ENCODE assay signal across 10 mouse cellular contexts in genomic region chr4:139598356-139598755, GRCm38 (mm10). TPM values are rescaled to one million over a fixed set of nuclear protein-coding genes. Genes with fewer than 3 reads are reported as not detected.
A peak's percentile ranks its signal among the peaks of the same experiment; 100 is the strongest.
DNase-seq lines count a peak whose midpoint lies in the region; ATAC-seq and TF ChIP-seq lines count a peak whose summit lies in the region.
"Had no signal": no experiment of that assay in that cellular context is flagged by ENCODE, and none has a peak within 500 bp of the region (broad histone marks: within the 10 kb centered on the region; RNA-seq: fewer than 3 reads in every experiment).

No protein-coding gene starts in this region.

- no peaks in the 10 kb centered on the region for H3K27me3 ChIP-seq in forebrain, embryonic 13.5 days
- no peaks in the 10 kb centered on the region for H3K27me3 ChIP-seq in limb, embryonic 12.5 days

- 29% methylated on average over 13 of the region's 13 CpGs for WGBS in forebrain, embryonic 13.5 days
- WGBS in limb, embryonic 12.5 days = 24% methylated on average over 13 of the region's 13 CpGs
- 31% methylated on average over 13 of the region's 13 CpGs for WGBS in olfactory bulb, adult 2 months

- TF ChIP-seq POLR2A in olfactory bulb, adult 2 months (IDR thresholded peaks at IDR 0.05; ENCODE audit: insufficient read depth, low read depth, low read length) = no peak

- DNase-seq in lung, postnatal 10 days = peak; percentile 21
- no peak for DNase-seq in lung, postnatal 14 days
- no peak for DNase-seq in left cerebral cortex, adult 11 months (ENCODE audit: low spot score)
- DNase-seq in ovary, postnatal 14 days (ENCODE audit: low spot score) = no peak
- DNase-seq in left cerebral cortex, adult 8-10 months (ENCODE audit: low spot score in 2 of 2) = no peak

- H3K27ac ChIP-seq in forebrain, embryonic 13.5 days = peak overlapping the region; percentile 69; the same call in 1 of the 2 replicates
- peak overlapping the region; percentile 95 for H3K27ac ChIP-seq in limb, embryonic 12.5 days
- H3K27ac ChIP-seq in olfactory bulb, adult 2 months (ENCODE audit: insufficient read depth, low read depth, low read length) = peak overlapping the region; percentile 41; the same call in 1 of the 2 replicates

- no peaks in the 10 kb centered on the region for H3K36me3 ChIP-seq in forebrain, embryonic 13.5 days (ENCODE audit: poor library complexity, severe bottlenecking)
- H3K36me3 ChIP-seq in limb, embryonic 12.5 days = no peaks in the 10 kb centered on the region

- H3K4me3 ChIP-seq in forebrain, embryonic 13.5 days = no peak overlapping the region
- H3K4me3 ChIP-seq in limb, embryonic 12.5 days (replicated peaks) = 0 out of 2 replicates have a peak overlapping the region, but pooled peaks have one; percentile 18
- no peak overlapping the region for H3K4me3 ChIP-seq in olfactory bulb, adult 2 months (ENCODE audit: insufficient read depth, low read depth, low read length)

- H3K9me3 ChIP-seq in forebrain, embryonic 13.5 days (replicated peaks) = no peaks in the 10 kb centered on the region
- no peaks in the 10 kb centered on the region for H3K9me3 ChIP-seq in limb, embryonic 12.5 days

- H3K4me1 ChIP-seq in forebrain, embryonic 13.5 days = peaks cover 42% of the 10 kb centered on the region
- peaks cover 88% of the 10 kb centered on the region for H3K4me1 ChIP-seq in limb, embryonic 12.5 days (replicated peaks)
- H3K4me1 ChIP-seq in olfactory bulb, adult 2 months (ENCODE audit: control insufficient read depth, insufficient read depth, low read length) = peaks cover 74% of the 10 kb centered on the region

- TF ChIP-seq CTCF in olfactory bulb, adult 2 months (IDR thresholded peaks at IDR 0.05; ENCODE audit: insufficient read depth, low read depth, low read length) = no peak

- 0 out of 2 replicates have a peak overlapping the region, but pooled peaks have one; percentile 35 for H3K9ac ChIP-seq in forebrain, embryonic 13.5 days
- H3K9ac ChIP-seq in limb, embryonic 12.5 days (replicated peaks) = no peak overlapping the region

- ATAC-seq in forebrain, embryonic 13.5 days = no peak
- no peak for ATAC-seq in limb, embryonic 12.5 days (ENCODE audit: insufficient number of reproducible peaks, insufficient read depth, low FRiP score, low TSS enrichment, low read depth)

- H3K4me2 ChIP-seq in forebrain, embryonic 13.5 days = 0 out of 2 replicates have a peak overlapping the region, but pooled peaks have one; percentile 48
- peak overlapping the region; percentile 53 for H3K4me2 ChIP-seq in limb, embryonic 12.5 days

RNA-seq across cellular contexts. Expression of gene Gm21969, which starts 4.6 kb away (rescaled TPM):
- polyA plus RNA-seq in forebrain, embryonic 13.5 days (2015; fragmentation: Nextera tagmentation; extraction: Ambion mirVana) = not detected in 2 replicates
- polyA plus RNA-seq in limb, embryonic 12.5 days (2016; fragmentation: Nextera tagmentation; extraction: Ambion mirVana) = not detected in 2 replicates
- not detected in 2 replicates for polyA plus RNA-seq in olfactory bulb, adult 2 months (2012; ENCODE audit: insufficient read depth, insufficient read length, low replicate concordance, missing spikeins)
- not detected for total RNA-seq in left cerebral cortex, adult 8-10 months (2022)
- total RNA-seq: adrenal gland, adult 18-20 months had no signal
- polyA plus RNA-seq: gonadal fat pad, adult 2 months had no signal

RNA-seq across cellular contexts. Expression of gene Aldh4a1, which starts 24.3 kb away (rescaled TPM):
- 20.9 and 21.1 TPM in 2 replicates for polyA plus RNA-seq in forebrain, embryonic 13.5 days (2015; fragmentation: Nextera tagmentation; extraction: Ambion mirVana)
- 24.3 and 25.3 TPM in 2 replicates for polyA plus RNA-seq in limb, embryonic 12.5 days (2016; fragmentation: Nextera tagmentation; extraction: Ambion mirVana)
- polyA plus RNA-seq in olfactory bulb, adult 2 months (2012; ENCODE audit: insufficient read depth, insufficient read length, low replicate concordance, missing spikeins) = not detected in 2 replicates
- total RNA-seq in left cerebral cortex, adult 8-10 months (2022) = 10 to 100 TPM; 17.4 to 19.5 (median 19.0) TPM

RNA-seq across cellular contexts. Expression of gene Tas1r2, which starts 55.0 kb away (rescaled TPM):
- not detected in 2 replicates for polyA plus RNA-seq in forebrain, embryonic 13.5 days (2015; fragmentation: Nextera tagmentation; extraction: Ambion mirVana)
- polyA plus RNA-seq in limb, embryonic 12.5 days (2016; fragmentation: Nextera tagmentation; extraction: Ambion mirVana) = not detected in 2 replicates
- polyA plus RNA-seq in olfactory bulb, adult 2 months (2012; ENCODE audit: insufficient read depth, insufficient read length, low replicate concordance, missing spikeins) = not detected in 2 replicates
- not detected for total RNA-seq in left cerebral cortex, adult 8-10 months (2022)
- total RNA-seq: adrenal gland, adult 18-20 months had no signal
- polyA plus RNA-seq: gonadal fat pad, adult 2 months had no signal

Comparison
In these comparisons a context has a peak if more than half of its experiments do, and no peak if none do; other contexts are left out.
1. H3K27ac ChIP-seq: peak in every context shown above with its lines; median percentile 95 in limb, embryonic 12.5 days; 69 in forebrain, embryonic 13.5 days; 41 in olfactory bulb, adult 2 months.